Mouse (Mus musculus) WW6 (cell line): Measurements from ENCODE around the gene Glb1l2.

Experiments
- DNase-seq: peaks from one replicate; pipeline ENCODE4 v3.0.0-alpha.2; 2013; ENCODE audit warnings: low read depth, low spot score

The Glb1l2 gene

GRCm38 (mm10) chr9:26805935-26806666, at the start of gene Glb1l2:
TSS of gene Glb1l2 (minus strand) at chr9:26806468.
- peak; percentile 87 for DNase-seq

GRCm38 (mm10) chr9:26831089-26831488, 24.8 kb upstream of the Glb1l2 start:
- DNase-seq: no peak

- DNase-seq: no peak
Observed at GRCm38 (mm10) chr9:26819942-26820341, 13.7 kb upstream of the Glb1l2 start.

GRCm38 (mm10) chr9:26808735-26809134, 2.5 kb upstream of the Glb1l2 start:
- DNase-seq: no peak

- DNase-seq: no peak
Observed at GRCm38 (mm10) chr9:26804321-26804720, 1.9 kb downstream of the Glb1l2 start.

DNA sequence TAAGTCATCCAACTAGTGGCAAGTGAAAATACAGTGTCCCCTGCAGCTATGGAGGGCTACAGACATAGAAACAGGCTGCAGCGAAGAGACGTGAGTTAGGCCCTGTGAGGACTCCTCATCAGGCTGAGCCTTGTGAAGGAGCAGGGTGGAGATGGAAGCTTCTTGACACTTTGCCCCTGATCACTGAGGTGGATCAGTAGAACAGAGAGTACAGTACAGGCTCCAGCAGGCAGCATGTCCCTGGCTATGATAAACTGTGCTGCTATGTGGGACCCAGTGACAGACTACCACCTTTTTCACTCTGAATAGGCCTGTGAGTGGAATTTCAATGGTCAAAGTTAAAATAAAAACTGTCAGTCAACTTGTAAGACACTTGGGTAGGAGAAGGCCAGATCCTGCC, 5.9 kb downstream of the Glb1l2 start:
- no peak for DNase-seq

DNA sequence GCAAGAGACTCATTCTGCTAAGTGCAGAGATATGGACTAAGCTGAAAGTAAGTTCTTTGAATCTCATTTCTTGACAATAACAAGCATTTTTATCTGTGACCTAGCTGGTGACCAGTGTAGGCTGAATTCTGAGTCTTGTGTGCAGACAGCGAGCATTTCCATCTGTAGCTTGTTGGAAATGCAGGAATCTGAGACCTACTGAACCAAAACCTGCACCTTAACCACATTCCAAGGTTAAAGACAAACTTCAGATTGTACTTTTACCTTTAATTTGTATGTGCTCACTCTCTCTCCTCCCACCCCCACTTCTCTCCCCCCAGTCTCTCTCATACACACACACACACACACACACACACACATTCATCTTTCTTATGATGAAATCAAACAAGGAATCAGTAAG, 7.5 kb downstream of the Glb1l2 start:
- no peak for DNase-seq

GRCm38 (mm10) chr9:26798205-26798604, 8.1 kb downstream of the Glb1l2 start:
- no peak for DNase-seq

- DNase-seq: no peak
Observed at GRCm38 (mm10) chr9:26792829-26793228, 13.4 kb downstream of the Glb1l2 start.

DNA sequence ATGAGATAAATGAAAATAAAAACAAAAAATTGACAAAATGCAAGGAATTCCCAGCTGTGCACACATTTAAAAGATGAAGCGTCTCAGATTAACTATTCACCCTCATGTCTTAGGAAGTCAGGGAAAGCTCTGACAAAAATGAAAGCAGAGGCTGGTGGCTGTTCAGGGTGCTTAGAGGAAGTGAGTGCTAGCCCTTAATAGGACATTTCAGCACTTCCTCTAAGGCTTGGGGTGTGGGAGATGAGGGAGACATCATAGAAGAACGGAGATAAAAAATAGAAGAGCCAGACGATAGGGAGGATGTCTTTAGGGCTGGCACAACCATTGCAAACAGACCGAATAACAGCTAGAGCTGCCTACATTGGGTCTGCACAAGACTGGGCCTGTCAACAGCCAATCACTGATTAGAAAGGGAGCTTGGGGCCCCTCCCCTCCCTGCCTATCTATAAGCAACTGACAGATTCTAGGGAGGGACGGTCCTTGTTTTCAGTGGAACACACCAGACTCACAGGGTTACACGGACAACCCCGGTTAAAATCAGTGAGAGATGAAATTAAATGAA, 22.8 kb downstream of the Glb1l2 start:
- DNase-seq: no peak

DNA sequence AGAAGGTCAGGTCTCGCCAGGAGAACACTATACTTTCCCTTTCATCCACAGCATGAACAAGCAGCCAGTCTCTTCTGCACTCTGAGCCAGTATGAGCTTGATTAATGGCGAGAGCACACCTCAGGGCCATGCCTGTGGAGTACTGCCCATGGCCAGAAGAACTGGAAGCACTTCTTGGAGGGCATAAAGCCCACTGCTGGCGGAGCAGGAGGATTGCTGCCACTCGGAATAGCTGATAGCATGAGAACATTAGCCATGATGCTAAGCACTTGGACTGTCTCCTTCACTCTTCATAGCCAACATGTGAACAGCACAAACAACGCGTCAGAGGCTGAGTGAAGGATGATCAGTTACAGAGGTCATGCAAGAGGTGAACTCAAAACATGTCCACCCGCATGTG, 27.8 kb downstream of the Glb1l2 start:
- DNase-seq: no peak

DNA sequence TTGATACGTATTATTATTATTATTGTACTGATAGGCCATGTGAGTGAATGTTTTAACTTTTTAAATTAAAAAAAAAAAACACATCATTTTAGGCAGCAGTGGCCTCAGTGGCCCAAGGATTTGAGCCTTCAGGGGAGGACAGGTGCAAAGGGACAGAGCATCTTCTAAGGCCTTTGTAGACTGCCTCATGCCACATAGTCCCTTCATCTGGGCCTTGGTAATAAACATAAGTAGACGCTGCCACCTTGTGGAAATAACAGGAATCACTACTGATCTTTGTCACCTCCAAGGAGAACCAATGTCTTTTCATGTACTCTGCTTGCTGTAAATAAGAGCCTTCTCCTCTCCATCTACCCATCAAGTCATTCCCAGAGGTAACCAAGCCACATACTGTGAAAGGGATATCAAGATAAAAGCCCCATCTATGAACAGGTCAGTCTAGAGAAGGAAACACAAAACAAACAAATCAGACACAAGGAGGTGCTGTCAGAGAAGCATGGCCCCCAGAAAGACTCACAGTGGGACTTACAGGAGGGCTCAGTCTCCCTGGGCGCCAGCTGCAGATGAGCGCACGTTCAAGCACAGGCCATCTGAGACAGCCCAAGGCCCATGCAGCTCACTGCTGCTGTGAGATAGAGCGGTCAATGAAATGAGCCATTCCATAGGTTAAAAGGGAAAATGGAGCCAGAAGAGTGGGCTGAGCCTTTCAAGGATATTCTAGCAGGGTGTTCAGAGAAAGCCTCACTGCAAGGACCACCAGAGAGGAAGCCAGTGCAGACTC, 30.0 kb downstream of the Glb1l2 start:
- no peak for DNase-seq

GRCm38 (mm10) chr9:26775700-26776099, 30.6 kb downstream of the Glb1l2 start:
- DNase-seq: no peak

DNA sequence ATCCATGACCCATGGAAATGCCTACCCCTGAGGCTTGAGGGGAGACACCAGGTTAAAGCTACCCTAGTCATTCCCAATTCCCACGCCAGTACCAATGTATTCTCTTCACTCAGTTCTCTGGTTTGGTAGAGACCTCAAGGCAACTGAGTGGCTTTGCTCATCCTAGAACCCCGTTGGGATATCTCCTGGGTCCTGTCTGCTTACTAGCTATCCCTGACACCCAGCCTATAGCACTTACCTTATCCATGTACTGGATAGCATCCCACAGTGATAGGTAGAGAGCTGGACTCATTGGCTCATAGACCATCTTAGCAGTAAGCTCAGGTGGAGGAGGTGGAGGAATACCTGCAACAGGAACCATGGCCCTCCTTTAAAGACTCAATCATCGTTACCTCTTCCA, 38.1 kb downstream of the Glb1l2 start:
- no peak for DNase-seq

GRCm38 (mm10) chr9:26762477-26762876, 43.8 kb downstream of the Glb1l2 start:
- no peak for DNase-seq

GRCm38 (mm10) chr9:26760576-26760975, 45.7 kb downstream of the Glb1l2 start:
- DNase-seq: no peak

GRCm38 (mm10) chr9:26760081-26760480, 46.2 kb downstream of the Glb1l2 start:
- DNase-seq: no peak

- no peak for DNase-seq
Observed at GRCm38 (mm10) chr9:26748893-26749292, 57.4 kb downstream of the Glb1l2 start.

DNA sequence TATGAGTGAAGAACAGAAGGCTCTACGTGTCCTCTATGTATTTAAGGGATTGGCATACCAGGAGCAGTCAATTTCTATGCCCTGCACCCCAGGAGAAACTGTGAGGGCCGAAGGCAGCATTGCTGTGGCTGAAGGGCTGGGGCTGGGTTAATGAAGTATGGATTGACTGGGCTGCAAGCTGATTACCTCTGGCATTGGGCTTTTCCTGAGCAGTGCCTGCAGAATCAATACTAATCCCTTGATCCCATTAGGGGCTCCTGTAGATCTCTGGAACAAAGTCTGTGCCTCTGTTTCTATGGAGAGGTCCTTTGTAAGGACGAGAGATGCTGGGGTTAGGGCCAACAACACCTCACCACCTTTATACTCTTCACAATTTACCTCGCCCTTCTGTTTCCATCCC, 59.1 kb downstream of the Glb1l2 start:
- no peak for DNase-seq

- no peak for DNase-seq
Observed at GRCm38 (mm10) chr9:26742817-26743216, 63.5 kb downstream of the Glb1l2 start.

DNA sequence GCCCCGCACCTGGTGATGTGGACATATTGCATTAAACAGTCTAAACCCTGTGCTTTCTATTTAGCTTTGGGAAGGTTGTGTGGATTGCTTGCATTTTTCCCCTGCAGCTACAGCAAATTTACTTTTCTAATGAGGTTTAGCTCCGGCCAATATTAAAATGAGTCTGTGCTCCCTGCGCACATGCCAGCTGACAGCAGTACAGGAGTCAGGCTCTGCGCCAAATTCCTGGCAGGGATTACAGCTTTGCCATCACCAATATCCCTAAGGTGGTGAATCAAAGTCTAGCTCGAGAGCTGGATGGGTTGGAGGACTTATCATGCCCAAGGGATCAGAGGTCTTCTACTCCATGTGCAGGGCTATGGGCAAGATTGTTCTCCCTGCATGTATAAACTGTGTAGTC, 69.2 kb downstream of the Glb1l2 start:
- no peak for DNase-seq

GRCm38 (mm10) chr9:26733986-26734385, 72.3 kb downstream of the Glb1l2 start:
- no peak for DNase-seq
